Mouse (Mus musculus): Measurements from ENCODE around the gene Myh8. TPM values are rescaled to one million over a fixed set of nuclear protein-coding genes. Genes with fewer than 3 reads are reported as not detected.

The Myh8 gene
- total RNA-seq (2017): not detected in 2 replicates

DNA sequence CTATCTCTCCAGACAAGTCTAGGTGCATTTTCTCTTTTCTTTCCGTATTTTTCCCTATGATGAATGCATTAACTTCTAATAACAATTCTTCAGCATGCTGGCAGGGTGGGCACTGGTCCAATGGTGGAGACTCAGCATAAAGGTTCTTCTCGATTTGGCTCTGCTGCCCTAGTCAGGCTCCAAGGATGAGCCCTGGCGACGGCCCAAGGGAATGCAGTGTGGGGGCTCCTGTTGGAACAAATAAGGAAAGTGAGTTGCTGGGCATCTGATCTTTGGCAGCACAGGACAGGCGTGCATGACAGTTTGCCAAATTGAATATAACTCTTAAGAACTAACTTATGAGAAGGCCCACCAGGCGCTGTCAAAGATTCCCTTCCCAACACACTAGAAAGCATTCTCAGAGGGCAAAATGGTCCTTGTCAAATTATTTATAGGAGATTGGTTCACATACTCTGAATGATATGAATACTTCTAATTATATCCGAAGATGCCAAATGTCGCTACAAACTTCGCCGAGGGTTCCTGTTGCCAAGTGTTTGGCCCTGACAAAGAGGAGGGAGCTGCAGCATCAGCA lies at the start of gene Myh8:
TSS of gene Myh8 (plus strand) at position 524 of the 574 bp plus-strand sequence.
- no peak for ATAC-seq (ENCODE audit: extremely low read depth, insufficient number of reproducible peaks, low FRiP score, poor library complexity, severe bottlenecking)

DNA sequence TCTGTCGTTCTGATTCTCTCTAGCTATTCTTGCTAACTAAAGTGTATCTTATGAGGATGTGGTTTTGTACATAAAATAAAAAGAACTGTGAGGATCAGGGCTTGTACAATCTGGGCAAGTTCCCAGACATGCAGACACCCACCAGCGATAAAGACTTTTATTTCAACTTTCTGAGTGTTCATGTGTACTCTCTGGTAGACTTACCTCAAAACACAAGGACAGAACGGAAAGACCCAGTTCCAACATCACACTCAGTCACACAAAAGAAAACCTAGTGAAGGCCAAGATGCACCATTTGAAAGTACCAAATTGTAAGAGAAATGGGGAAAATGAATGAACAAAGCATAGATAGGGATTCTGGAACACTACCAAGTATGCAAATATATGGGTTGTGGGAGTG lies 48.2 kb upstream of the Myh8 start:
- no peak for ATAC-seq (ENCODE audit: extremely low read depth, insufficient number of reproducible peaks, low FRiP score, poor library complexity, severe bottlenecking)

DNA sequence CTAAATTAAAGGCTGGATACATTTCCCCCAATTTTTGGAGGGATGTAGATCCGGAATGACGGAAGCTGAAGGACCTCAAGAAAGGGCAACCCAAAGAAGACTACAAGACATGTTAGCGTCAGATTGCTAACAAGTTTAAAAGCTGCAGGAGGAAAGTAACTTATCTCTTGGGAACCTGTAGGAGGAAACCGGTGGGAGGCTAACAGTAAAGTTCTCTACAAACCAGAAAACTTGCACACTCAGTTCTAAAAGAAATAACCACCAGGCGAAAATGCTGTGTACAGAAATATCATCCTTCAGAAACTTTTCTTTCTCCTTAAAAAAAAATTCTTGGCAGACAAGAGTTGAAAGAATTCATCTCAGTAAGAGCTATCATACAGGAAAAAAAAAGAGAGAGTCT lies 47.8 kb upstream of the Myh8 start:
- ATAC-seq (ENCODE audit: extremely low read depth, insufficient number of reproducible peaks, low FRiP score, poor library complexity, severe bottlenecking): no peak

DNA sequence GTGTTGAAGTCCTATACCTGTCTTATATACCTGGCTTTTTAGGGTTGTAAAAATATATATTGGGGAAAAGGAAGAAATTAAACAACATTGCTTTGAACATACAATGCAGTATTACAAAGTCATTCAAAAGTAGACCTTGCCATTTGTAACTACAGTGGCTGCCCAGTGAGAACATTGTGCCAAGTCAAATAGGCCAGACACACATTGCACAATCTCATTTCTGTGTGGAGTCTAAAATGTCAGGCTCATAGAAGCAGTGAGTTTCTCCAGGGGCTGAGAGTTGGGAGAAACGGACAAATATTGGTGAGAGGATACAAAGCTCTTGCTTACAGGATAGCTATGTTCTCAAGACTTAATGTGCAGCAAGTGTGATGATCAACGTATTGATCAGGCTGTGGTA lies 47.0 kb upstream of the Myh8 start:
- no peak for ATAC-seq (ENCODE audit: extremely low read depth, insufficient number of reproducible peaks, low FRiP score, poor library complexity, severe bottlenecking)

DNA sequence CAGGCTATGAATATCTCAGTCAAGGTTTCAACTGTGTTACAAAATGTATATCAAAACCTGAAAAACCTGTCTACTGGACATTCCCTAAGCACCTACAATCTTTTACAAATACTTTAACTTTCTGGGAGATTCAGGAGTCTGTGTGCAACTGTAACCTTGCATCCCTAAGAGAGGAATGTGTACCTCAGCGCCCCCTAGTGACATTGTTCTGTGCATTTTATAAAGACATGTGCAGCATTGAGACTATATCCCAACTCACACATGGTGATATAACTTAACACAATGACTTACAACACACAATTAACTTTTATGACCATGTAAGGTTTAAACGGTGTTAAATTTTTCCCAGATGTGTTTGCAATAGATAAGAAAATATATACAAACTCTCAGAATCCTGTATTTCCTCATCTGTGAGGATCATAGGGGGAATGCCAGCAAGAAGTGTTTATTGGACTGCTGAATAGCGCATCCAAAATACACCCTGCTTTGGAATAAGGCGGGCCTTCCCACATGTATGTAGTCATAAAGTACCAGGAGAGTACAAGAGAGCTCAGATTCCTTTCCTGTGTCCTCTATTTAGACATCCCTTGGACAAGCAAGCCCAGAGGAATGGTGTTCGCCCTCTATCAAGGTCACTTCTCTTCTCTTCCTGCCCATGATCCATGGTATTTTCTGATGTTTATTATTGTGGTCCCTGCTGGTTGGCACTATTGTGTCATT lies 41.1 kb upstream of the Myh8 start:
- no peak for ATAC-seq (ENCODE audit: extremely low read depth, insufficient number of reproducible peaks, low FRiP score, poor library complexity, severe bottlenecking)

DNA sequence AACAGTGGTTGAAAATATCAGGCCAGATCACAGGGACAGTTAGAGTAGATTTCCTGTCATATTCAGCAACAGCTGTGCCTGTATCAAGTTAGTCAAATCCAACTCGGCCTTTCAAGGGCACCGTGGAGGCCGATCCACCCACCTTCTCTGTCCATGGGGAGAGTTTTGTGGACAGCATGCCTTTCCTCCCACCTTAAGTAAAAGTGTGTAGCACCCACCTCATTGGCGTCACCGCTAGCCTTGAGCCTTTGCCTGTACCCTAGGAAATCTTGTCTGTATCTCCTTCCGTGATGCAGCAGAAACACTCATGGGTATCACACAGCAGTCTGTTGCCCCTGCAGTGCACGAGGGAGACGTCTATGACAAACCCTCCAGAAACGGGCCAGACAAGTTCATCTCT lies 40.1 kb upstream of the Myh8 start:
- ATAC-seq (ENCODE audit: extremely low read depth, insufficient number of reproducible peaks, low FRiP score, poor library complexity, severe bottlenecking): no peak

DNA sequence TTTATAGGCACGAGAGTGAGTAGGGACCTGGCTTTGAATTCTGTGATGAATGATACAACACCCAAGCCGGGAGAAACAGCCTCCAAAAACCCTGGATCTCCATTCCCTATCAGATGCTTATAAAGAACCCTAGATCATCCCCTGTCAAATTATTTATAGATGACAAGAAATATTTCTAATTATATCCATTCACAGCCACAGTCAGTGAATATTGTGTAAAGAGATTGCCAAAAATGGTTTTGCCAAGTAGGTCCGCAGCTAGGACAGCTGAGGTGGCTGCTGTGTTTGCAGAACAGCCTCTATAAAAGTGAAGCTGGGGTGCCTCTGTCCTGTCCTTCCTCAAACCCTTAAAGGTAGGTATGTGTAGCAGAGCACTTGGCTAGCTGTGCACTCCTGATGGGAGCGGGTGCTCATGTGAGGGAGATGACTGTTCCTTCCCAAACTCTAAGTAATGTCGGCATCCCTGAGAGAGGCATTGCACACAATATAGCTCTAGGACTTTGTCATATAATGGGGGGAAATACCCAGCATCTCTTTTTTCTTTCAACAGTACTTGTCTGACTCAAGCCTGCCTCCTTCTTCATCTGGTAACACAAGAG lies 39.3 kb upstream of the Myh8 start, which contains the start of gene Myh4:
TSS of gene Myh4 (plus strand) at position 549 of the 599 bp plus-strand sequence.
- no peak for ATAC-seq (ENCODE audit: extremely low read depth, insufficient number of reproducible peaks, low FRiP score, poor library complexity, severe bottlenecking)

DNA sequence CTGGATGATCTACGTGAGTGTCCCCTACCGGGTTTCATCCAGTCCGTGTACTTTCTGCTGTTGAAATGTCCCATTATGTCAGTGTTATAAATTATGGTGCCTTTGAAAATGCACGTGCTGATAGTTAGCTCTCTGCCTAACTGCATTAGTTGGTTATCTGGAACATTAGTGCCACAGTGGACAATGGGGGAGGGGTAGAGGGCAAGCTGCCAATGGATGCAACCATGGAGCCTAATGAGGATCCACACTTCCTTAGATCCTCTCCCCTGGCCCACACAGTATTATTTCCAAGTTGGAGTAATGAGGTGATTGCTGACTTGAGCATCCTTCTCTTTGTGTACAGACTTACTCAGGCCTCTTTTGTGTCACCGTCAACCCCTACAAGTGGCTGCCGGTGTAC lies 35.9 kb upstream of the Myh8 start:
- no peak for ATAC-seq (ENCODE audit: extremely low read depth, insufficient number of reproducible peaks, low FRiP score, poor library complexity, severe bottlenecking)

DNA sequence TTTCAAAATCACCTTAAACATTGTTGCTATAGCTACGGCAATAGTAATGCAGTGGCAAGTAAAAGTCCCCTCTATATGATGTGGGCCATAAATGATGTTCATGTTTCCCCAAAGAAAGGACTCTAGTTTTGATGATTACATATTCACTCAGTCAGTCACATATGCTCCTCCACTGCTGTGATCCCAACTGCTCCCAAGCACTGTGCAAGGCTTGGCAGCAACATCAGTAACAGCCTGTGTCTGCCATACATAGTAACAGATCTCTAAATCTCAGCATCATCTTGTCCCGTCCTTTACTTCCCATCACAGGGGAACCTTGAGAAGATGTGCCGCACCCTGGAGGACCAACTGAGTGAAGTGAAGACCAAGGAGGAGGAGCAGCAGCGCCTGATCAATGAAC lies 23.2 kb upstream of the Myh8 start:
- ATAC-seq (ENCODE audit: extremely low read depth, insufficient number of reproducible peaks, low FRiP score, poor library complexity, severe bottlenecking): no peak

DNA sequence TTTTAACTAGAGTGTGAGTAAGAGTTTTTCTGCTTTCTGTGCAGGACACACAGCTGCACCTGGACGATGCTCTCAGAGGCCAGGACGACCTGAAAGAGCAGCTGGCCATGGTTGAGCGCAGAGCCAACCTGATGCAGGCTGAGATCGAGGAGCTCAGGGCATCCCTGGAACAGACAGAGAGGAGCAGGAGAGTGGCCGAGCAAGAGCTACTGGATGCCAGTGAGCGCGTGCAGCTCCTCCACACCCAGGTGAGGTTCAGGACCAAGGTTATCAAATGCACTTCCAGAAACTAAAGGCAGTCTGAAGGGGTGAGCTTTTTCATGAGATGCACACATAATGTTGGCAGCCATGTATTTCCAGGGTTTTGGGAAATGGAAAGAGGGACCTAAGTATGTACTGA lies 19.9 kb upstream of the Myh8 start:
- ATAC-seq (ENCODE audit: extremely low read depth, insufficient number of reproducible peaks, low FRiP score, poor library complexity, severe bottlenecking): no peak

DNA sequence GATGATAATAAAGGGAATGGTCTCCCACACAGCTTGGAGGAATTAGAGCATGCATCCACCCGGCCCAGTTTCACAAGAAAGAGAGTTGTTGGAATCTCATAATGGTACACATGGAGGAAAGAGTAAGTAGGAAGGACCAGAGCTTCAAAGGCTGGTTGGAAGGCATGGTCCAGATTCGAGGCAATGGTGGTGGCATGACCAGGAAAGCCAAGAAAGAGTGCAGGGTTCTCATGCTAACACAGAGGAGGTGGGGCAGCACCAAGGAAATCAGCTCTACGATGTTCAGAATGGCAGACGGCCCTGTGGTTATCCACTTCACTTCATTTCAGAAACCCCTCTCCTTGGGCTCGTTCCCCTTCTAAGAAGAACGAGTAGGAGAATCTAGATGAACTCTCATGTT lies 16.0 kb upstream of the Myh8 start:
- no peak for ATAC-seq (ENCODE audit: extremely low read depth, insufficient number of reproducible peaks, low FRiP score, poor library complexity, severe bottlenecking)

DNA sequence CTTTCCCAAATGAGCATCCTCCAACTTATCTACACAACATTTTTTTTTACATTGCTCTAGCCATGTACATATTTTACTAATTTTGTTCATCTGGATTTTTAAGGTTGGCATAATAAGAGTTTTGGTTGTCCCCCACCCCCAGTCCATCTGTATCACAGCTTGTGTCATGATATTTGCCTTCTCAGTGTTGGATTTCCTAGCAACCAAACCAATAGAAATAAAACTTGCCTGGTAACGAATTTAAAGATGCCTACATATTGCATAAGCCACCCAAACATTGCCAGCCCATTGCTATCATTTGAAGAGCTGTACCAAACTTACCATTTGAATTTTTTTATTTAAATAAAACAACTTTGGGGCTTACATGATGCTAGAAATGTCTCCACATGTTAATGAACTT lies 16.5 kb downstream of the Myh8 start:
- ATAC-seq (ENCODE audit: extremely low read depth, insufficient number of reproducible peaks, low FRiP score, poor library complexity, severe bottlenecking): no peak

DNA sequence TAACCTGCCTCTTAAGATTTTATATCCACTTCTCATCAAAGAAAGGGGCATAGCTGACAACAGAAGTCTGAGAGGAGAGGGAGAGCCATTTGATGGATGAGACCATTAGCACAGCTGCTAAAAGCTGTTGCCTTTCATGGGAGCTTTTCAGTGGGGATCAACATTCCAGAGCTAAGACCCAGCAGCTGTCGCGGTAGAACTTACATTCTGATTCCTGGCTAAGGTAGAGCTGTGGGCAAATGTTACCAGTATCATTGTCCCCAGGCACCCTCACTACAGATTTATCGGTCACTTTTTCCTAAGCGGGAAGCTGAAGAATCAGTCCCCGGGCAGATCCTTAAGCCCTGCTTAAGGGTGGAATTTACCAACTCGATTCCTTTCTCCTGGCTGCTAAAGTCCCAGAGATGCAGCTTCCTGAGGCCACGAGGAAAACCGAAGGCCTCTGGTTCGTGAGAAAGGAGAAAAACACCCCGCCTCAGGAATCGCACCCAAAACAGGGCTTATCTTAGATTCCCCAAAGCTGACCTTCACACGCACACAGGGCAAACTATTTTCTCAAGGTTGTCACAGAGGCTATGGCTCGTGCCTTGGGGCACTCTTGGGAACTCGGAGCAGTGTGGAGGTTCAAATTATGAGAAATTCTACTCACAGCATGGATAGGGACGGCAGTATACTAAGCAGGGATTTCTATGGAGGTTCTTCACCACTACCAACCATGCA lies 37.0 kb downstream of the Myh8 start:
- no peak for ATAC-seq (ENCODE audit: extremely low read depth, insufficient number of reproducible peaks, low FRiP score, poor library complexity, severe bottlenecking)

DNA sequence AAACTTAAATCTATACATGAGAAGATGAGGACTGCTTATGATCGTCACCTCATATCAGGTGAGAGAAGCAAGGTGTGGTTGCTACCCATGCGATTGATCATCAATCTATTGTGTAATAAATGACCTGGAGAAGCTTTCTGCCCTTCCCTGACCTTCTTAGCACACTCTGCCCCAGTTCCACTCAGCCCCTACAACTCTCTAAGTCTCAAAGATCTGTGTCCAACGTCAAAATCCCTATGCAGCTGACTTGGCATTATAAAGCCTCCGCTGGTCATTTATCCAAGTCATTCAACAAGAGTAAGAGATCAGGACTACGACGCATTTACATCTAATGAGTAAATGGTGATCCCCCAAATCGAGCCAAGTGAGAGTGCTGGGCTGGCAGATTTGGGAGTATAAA lies 44.4 kb downstream of the Myh8 start, which contains the start of gene Myh13:
TSS of gene Myh13 (plus strand) at position 301 of the 400 bp plus-strand sequence.
- ATAC-seq (ENCODE audit: extremely low read depth, insufficient number of reproducible peaks, low FRiP score, poor library complexity, severe bottlenecking): no peak

DNA sequence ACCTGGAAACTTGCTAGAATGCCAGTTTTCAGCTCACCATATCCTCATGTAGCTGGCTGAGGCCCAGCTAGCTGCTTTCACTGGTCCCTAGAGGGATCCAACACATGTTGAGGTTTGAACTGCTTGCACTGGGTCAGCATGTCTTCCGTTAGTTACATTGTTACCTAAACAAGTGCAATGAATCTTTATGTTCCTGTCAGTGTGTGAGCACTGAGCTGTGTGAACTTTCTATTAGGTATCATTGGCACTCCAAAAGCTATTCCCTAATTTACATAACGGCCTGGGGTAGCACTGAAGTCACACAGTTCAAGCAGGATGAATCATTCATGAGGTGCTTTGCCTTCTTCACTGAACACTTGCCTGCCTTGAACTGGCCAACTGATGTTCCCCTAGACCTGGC lies 49.6 kb downstream of the Myh8 start:
- no peak for ATAC-seq (ENCODE audit: extremely low read depth, insufficient number of reproducible peaks, low FRiP score, poor library complexity, severe bottlenecking)

DNA sequence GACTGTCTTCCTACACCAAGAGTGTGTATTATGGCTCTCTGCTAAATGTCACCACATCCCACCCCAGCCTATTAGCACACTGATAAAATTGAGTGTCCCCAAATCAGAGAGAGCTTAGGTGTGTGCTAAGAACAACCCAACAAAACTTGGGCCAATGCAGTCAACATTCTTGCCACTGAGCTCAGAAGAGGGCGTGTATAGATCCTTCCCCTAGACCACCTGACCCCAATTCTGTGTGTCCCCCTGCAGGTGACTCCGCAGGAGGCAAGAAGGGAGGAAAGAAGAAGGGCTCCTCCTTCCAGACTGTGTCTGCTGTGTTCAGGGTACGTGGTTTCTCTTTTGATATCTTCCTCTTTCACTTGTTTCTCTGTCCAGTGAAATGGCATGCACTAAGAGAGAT lies 67.6 kb downstream of the Myh8 start:
- ATAC-seq (ENCODE audit: extremely low read depth, insufficient number of reproducible peaks, low FRiP score, poor library complexity, severe bottlenecking): no peak

DNA sequence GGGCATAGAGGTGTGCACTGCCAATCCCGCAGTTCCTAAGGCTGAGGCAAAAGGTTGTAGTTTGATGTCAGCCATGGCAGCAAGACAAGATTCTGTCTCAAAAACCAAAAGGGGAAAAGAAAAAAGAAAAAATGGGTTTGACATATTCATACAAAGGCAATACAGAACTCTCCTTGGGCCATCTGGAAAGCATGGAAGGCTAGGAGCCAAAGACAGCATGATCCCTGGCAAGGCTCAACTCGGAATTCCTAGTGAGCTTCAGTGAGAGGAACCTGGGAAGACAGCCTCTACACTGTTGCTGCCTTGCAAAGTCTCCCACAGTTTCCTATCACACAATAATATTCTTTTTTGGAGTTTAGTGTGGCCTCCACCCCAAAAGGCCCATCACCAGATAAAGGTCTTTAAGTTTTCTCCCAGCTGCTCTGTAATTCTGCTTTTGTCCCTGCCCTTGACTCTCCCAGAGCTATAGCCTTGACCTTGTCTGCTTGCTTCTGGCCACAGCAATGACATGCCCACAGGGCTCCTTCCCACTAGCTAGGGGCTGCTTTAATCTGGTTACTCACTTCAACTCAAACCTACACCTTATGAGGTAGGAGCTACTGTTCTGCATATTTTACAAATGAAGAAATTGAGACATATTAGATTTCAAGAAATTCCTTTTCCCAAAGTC lies 68.4 kb downstream of the Myh8 start:
- no peak for ATAC-seq (ENCODE audit: extremely low read depth, insufficient number of reproducible peaks, low FRiP score, poor library complexity, severe bottlenecking)

DNA sequence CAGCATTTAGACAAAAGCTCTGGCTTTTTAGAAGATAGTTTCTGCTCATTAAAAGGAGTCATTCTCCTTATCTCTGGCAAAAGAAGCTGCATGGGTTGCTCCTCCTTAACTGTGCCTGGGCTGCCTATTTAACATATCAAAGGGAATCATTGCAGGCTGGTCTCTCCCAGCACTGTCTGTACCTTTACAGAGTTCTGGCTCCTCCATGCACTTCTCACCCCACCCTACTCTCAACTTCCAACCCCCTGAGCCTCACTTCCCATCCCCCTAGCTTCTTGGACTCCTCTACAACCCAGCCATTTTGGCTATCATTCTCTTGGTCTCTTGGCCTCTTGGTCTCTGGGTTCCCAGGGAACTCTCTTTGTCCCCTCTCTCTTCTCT lies 68.9 kb downstream of the Myh8 start:
- ATAC-seq (ENCODE audit: extremely low read depth, insufficient number of reproducible peaks, low FRiP score, poor library complexity, severe bottlenecking): no peak

DNA sequence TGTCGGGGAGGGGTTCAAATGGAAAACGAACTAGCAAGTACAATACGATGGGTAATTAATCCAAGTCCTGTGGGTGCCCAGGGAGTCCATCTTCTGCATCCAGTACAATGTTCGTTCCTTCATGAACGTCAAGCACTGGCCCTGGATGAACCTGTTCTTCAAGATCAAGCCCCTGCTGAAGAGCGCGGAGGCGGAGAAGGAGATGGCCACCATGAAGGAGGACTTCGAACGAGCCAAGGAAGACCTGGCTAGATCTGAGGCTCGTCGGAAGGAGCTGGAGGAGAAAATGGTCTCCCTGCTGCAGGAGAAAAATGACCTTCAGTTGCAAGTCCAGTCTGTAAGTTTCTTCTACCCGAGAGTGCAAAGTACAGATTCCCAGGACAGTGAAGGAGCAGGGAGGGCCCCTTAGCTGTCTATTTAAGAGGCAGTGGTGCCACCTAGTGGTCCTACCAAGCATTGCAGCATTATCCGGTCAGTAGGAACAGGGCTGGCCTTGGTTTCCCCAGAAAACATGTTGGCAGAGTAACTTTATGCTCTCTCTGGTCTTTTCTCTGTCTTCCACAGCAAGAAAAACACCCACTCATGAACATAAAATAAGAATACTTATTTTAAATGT lies 73.3 kb downstream of the Myh8 start:
- ATAC-seq (ENCODE audit: extremely low read depth, insufficient number of reproducible peaks, low FRiP score, poor library complexity, severe bottlenecking): no peak
